Mouse (Mus musculus): ENCODE results near the gene Mt1. TPM values are rescaled to one million over a fixed set of nuclear protein-coding genes. Genes with fewer than 3 reads are reported as not detected.
A peak's percentile ranks its signal among the peaks of the same experiment; 100 is the strongest.
"Not testable (repeated sequence)": the region's sequence is repeated elsewhere in the genome, so short reads cannot be mapped to it uniquely, and the experiment has no call there.

The Mt1 gene
- total RNA-seq (2021) = 100 to 1,000 TPM in 1 of 2 experiments, 10 to 100 TPM in 1; 18.6 to 129 TPM
- long read RNA-seq, experiment 1, transcript Mt1-201 (3 exons, 549 nt) = major isoform, 62 of 62 reads
- long read RNA-seq, experiment 1, partial matches to known transcripts = 0 of 62 reads
- long read RNA-seq, experiment 1, other reads (novel, unspliced or antisense) = 0 of 62 reads
- long read RNA-seq, experiment 2, transcript Mt1-201 (3 exons, 549 nt) = major isoform, 34 of 34 reads
- long read RNA-seq, experiment 2, partial matches to known transcripts = 0 of 34 reads
- long read RNA-seq, experiment 2, other reads (novel, unspliced or antisense) = 0 of 34 reads

GRCm38 (mm10) chr8:94178857-94179712 lies at the start of gene Mt1:
Gene Mt1 (plus strand): TSS chr8:94179082.
- intact Hi-C loops (cut with DNase I; ENCODE audit: low total_unique reads) = no loop called here
- DNase-seq = peak; percentile 92

GRCm38 (mm10) chr8:94129133-94129789 lies 49.6 kb upstream of the Mt1 start:
- DNase-seq = no peak
- intact Hi-C loops (cut with DNase I; ENCODE audit: low total_unique reads) = no loop called here

GRCm38 (mm10) chr8:94130126-94130525 lies 48.8 kb upstream of the Mt1 start:
- DNase-seq = no peak
- intact Hi-C loops (cut with DNase I; ENCODE audit: low total_unique reads) = no loop called here

GRCm38 (mm10) chr8:94132096-94132495 lies 46.8 kb upstream of the Mt1 start:
- intact Hi-C loops (cut with DNase I; ENCODE audit: low total_unique reads) = no loop called here
- no peak for DNase-seq

GRCm38 (mm10) chr8:94134601-94135000 lies 44.3 kb upstream of the Mt1 start:
- DNase-seq; intact Hi-C loops (cut with DNase I; ENCODE audit: low total_unique reads): not testable (repeated sequence)

GRCm38 (mm10) chr8:94135556-94135955 lies 43.3 kb upstream of the Mt1 start:
- intact Hi-C loops (cut with DNase I; ENCODE audit: low total_unique reads) = no loop called here
- no peak for DNase-seq

GRCm38 (mm10) chr8:94136192-94136591 lies 42.7 kb upstream of the Mt1 start:
- intact Hi-C loops (cut with DNase I; ENCODE audit: low total_unique reads) = no loop called here
- DNase-seq = no peak

GRCm38 (mm10) chr8:94136933-94137332 lies 41.9 kb upstream of the Mt1 start, which contains the start of gene Mt4:
Gene Mt4 (plus strand): TSS chr8:94137197.
- intact Hi-C loops (cut with DNase I; ENCODE audit: low total_unique reads) = no loop called here
- DNase-seq = no peak

- DNase-seq = peak; percentile 18
- intact Hi-C loops (cut with DNase I; ENCODE audit: low total_unique reads) = no loop called here
Measured at GRCm38 (mm10) chr8:94140266-94140795, 38.6 kb upstream of the Mt1 start.

- no peak for DNase-seq
- intact Hi-C loops (cut with DNase I; ENCODE audit: low total_unique reads) = no loop called here
Measured at GRCm38 (mm10) chr8:94148236-94148635, 30.6 kb upstream of the Mt1 start.

- no peak for DNase-seq
- intact Hi-C loops (cut with DNase I; ENCODE audit: low total_unique reads) = loop anchor here (5.0 kb wide), 1 partner anchor 44 kb away; no protein-coding TSS in a partner anchor
Measured at GRCm38 (mm10) chr8:94150925-94151324, 28.0 kb upstream of the Mt1 start.

GRCm38 (mm10) chr8:94152513-94153300 lies 26.2 kb upstream of the Mt1 start, which contains the start of gene Mt3:
Gene Mt3 (plus strand): TSS chr8:94152607.
- intact Hi-C loops (cut with DNase I; ENCODE audit: low total_unique reads) = loop anchor here (5.0 kb wide), 1 partner anchor 45 kb away; no protein-coding TSS in a partner anchor
- DNase-seq = peak; percentile 64

- no peak for DNase-seq
- intact Hi-C loops (cut with DNase I; ENCODE audit: low total_unique reads) = loop anchor here (5.0 kb wide), 1 partner anchor 46 kb away; no protein-coding TSS in a partner anchor
Measured at GRCm38 (mm10) chr8:94153451-94153850, 25.4 kb upstream of the Mt1 start.

- intact Hi-C loops (cut with DNase I; ENCODE audit: low total_unique reads) = loop anchor here (5.0 kb wide), 1 partner anchor 47 kb away; no protein-coding TSS in a partner anchor
- no peak for DNase-seq
Measured at GRCm38 (mm10) chr8:94154537-94154936, 24.3 kb upstream of the Mt1 start.

- intact Hi-C loops (cut with DNase I; ENCODE audit: low total_unique reads) = no loop called here
- no peak for DNase-seq
Measured at GRCm38 (mm10) chr8:94156092-94156491, 22.8 kb upstream of the Mt1 start.

- intact Hi-C loops (cut with DNase I; ENCODE audit: low total_unique reads) = loop anchor here (5.0 kb wide), 1 partner anchor 37 kb away; no protein-coding TSS in a partner anchor
- not testable (repeated sequence) for DNase-seq
Measured at GRCm38 (mm10) chr8:94165772-94166171, 13.1 kb upstream of the Mt1 start.

- peak; percentile 84 for DNase-seq
- intact Hi-C loops (cut with DNase I; ENCODE audit: low total_unique reads) = loop anchor here (5.0 kb wide), 1 partner anchor 35 kb away; no protein-coding TSS in a partner anchor
Measured at GRCm38 (mm10) chr8:94167244-94167643, 11.6 kb upstream of the Mt1 start.

- DNase-seq = no peak
- intact Hi-C loops (cut with DNase I; ENCODE audit: low total_unique reads) = loop anchor here (5.0 kb wide), 1 partner anchor 33 kb away; no protein-coding TSS in a partner anchor
Measured at GRCm38 (mm10) chr8:94169547-94169946, 9.3 kb upstream of the Mt1 start.

Measured in gastrocnemius, postnatal 14 days (tissue).